Mouse (Mus musculus) hematopoietic multipotent progenitor cell, adult 10-12 weeks (in vitro differentiated cells): ENCODE data around the gene Pcbp1. TPM values are rescaled to one million over a fixed set of nuclear protein-coding genes. Genes with fewer than 3 reads are reported as not detected.

Experiments used
- polyA plus RNA-seq: library from polyadenylated mRNA; stranded (reverse); fragments of >175 nt; gene quantifications from 2 replicates; pipeline ENCODE4 v1.2.3, GENCODE M21; 2012; ENCODE audit warnings: low replicate concordance

The Pcbp1 gene
- polyA plus RNA-seq: 378 and 715 TPM in 2 replicates

GRCm38 (mm10) chr6:86526032-86526960 is at the start of gene Pcbp1:
Gene Pcbp1 (minus strand): TSS chr6:86526321.

Other genes starting within 250 kb of the Pcbp1 start
- 6.6 and 8.1 TPM in 2 replicates for gene Fam136a, start 160.7 kb downstream of the Pcbp1 start, polyA plus RNA-seq
- 11.7 and 17.6 TPM in 2 replicates for gene Snrpg, start 155.0 kb downstream of the Pcbp1 start, polyA plus RNA-seq
- gene Pcyox1, start 129.2 kb downstream of the Pcbp1 start, polyA plus RNA-seq: 19.6 and 23.3 TPM in 2 replicates
- gene Tia1, start 122.1 kb downstream of the Pcbp1 start, polyA plus RNA-seq: 36.7 and 50.8 TPM in 2 replicates
- gene Gm44790, start 99.7 kb downstream of the Pcbp1 start, polyA plus RNA-seq: not detected in 2 replicates
- gene C87436, start 87.9 kb downstream of the Pcbp1 start, polyA plus RNA-seq: 5.0 and 11.0 TPM in 2 replicates
- gene Asprv1, start 101.8 kb upstream of the Pcbp1 start, polyA plus RNA-seq: 2.2 and 5.2 TPM in 2 replicates
- gene Mxd1, start 142.8 kb upstream of the Pcbp1 start, polyA plus RNA-seq: 22.5 and 47.2 TPM in 2 replicates
- gene Snrnp27, start 158.2 kb upstream of the Pcbp1 start, polyA plus RNA-seq: 99.6 and 138 TPM in 2 replicates
- 23.5 and 43.7 TPM in 2 replicates for gene Gmcl1, start 207.1 kb upstream of the Pcbp1 start, polyA plus RNA-seq